Mouse (Mus musculus): Measurements from ENCODE around the gene Ltbp4.

GRCm38 (mm10) chr7:27276021-27276420, 61.5 kb downstream of the Ltbp4 start:
- TF ChIP-seq POLR2A (IDR thresholded peaks at IDR 0.05; ENCODE audit: low read depth, low read length), result no peak
- no peak for TF ChIP-seq CTCF (conservative IDR thresholded peaks at IDR 0.05; ENCODE audit: insufficient read depth, insufficient read length, low read depth, low read length)

All from kidney, adult 2 months (tissue).